8 mouse cellular contexts compared by ENCODE assay signal in genomic region chr5:23758633-23759032, GRCm38 (mm10). TPM values are rescaled to one million over a fixed set of nuclear protein-coding genes. Genes with fewer than 3 reads are reported as not detected.
DNase-seq lines count a peak whose midpoint lies in the region; ATAC-seq lines count a peak whose summit lies in the region.

No protein-coding gene starts in this region.

- no peaks in the 10 kb centered on the region for H3K27me3 ChIP-seq in forebrain, embryonic 14.5 days (replicated peaks; ENCODE audit: control insufficient read depth, insufficient read depth, low read length)
- H3K27me3 ChIP-seq in forebrain, embryonic 10.5 days (ENCODE audit: poor library complexity, severe bottlenecking) = no peaks in the 10 kb centered on the region
- no peaks in the 10 kb centered on the region for H3K27me3 ChIP-seq in heart, embryonic 15.5 days
- H3K27me3 ChIP-seq in midbrain, embryonic 15.5 days (replicated peaks) = no peaks in the 10 kb centered on the region

- H3K27ac ChIP-seq in forebrain, embryonic 14.5 days (ENCODE audit: low read depth, low read length) = no peak overlapping the region
- H3K27ac ChIP-seq in forebrain, embryonic 10.5 days = no peak overlapping the region
- peak overlapping the region; percentile 7; the same call in 1 of the 2 replicates for H3K27ac ChIP-seq in heart, embryonic 15.5 days
- no peak overlapping the region for H3K27ac ChIP-seq in midbrain, embryonic 15.5 days

- H3K9ac ChIP-seq in forebrain, embryonic 14.5 days (ENCODE audit: low read length) = no peak overlapping the region
- no peak overlapping the region for H3K9ac ChIP-seq in heart, embryonic 15.5 days
- H3K9ac ChIP-seq in midbrain, embryonic 15.5 days = no peak overlapping the region

- peak; percentile 66 for DNase-seq in forebrain, embryonic 14.5 days (ENCODE audit: low spot score)
- no peak for DNase-seq in forebrain, embryonic 10.5 days (ENCODE audit: extremely low spot score, low spot score)
- DNase-seq in A20 (ENCODE audit: low read depth, low spot score) = peak; percentile 34
- peak; percentile 27 for DNase-seq in adrenal gland, postnatal 25 days
- DNase-seq in layer of hippocampus, postnatal 14 days (ENCODE audit: low spot score in 2 of 2) = peak; percentile 26

- H3K4me1 ChIP-seq in forebrain, embryonic 14.5 days (ENCODE audit: control insufficient read depth, insufficient read depth, low read length) = no peaks in the 10 kb centered on the region
- H3K4me1 ChIP-seq in forebrain, embryonic 10.5 days = no peaks in the 10 kb centered on the region
- H3K4me1 ChIP-seq in heart, embryonic 15.5 days (replicated peaks) = 0 out of 2 replicates have a peak, but pooled peaks cover 3% of the 10 kb centered on the region
- no peaks in the 10 kb centered on the region for H3K4me1 ChIP-seq in midbrain, embryonic 15.5 days

- WGBS in forebrain, embryonic 14.5 days = 51% methylated on average over 2 of the region's 2 CpGs
- 73% methylated on average over 2 of the region's 2 CpGs for WGBS in forebrain, embryonic 10.5 days
- 41% methylated on average over 2 of the region's 2 CpGs for WGBS in heart, embryonic 15.5 days
- 57% methylated on average over 2 of the region's 2 CpGs for WGBS in midbrain, embryonic 15.5 days

- no peak overlapping the region for H3K4me3 ChIP-seq in forebrain, embryonic 14.5 days (ENCODE audit: low read depth, low read length)
- H3K4me3 ChIP-seq in forebrain, embryonic 10.5 days = no peak overlapping the region
- no peak overlapping the region for H3K4me3 ChIP-seq in heart, embryonic 15.5 days
- H3K4me3 ChIP-seq in midbrain, embryonic 15.5 days = no peak overlapping the region

- ATAC-seq in forebrain, embryonic 14.5 days = peak; percentile 63
- no peak; the same call in 1 of the 2 replicates for ATAC-seq in heart, embryonic 15.5 days (replicated peaks; ENCODE audit: insufficient number of reproducible peaks, insufficient read depth, low FRiP score, low read depth)
- ATAC-seq in midbrain, embryonic 15.5 days (replicated peaks) = 0 out of 2 replicates have a peak, but pooled peaks have one; percentile 33
- no peak for ATAC-seq in erythroid progenitor cell, adult 5-6 weeks (replicated peaks; ENCODE audit: low FRiP score, poor library complexity, severe bottlenecking)

- H3K36me3 ChIP-seq in forebrain, embryonic 14.5 days (ENCODE audit: control insufficient read depth, insufficient read depth, low read length) = peaks cover 26% of the 10 kb centered on the region; the same call in 1 of the 2 replicates
- peaks cover 95% of the 10 kb centered on the region for H3K36me3 ChIP-seq in forebrain, embryonic 10.5 days (replicated peaks)
- peaks cover 50% of the 10 kb centered on the region for H3K36me3 ChIP-seq in heart, embryonic 15.5 days
- peaks cover 12% of the 10 kb centered on the region; the same call in 1 of the 2 replicates for H3K36me3 ChIP-seq in midbrain, embryonic 15.5 days (replicated peaks)

- no peak overlapping the region for H3K4me2 ChIP-seq in forebrain, embryonic 14.5 days (ENCODE audit: low read length)
- no peak overlapping the region for H3K4me2 ChIP-seq in heart, embryonic 15.5 days
- H3K4me2 ChIP-seq in midbrain, embryonic 15.5 days = no peak overlapping the region

- H3K9me3 ChIP-seq in forebrain, embryonic 14.5 days (replicated peaks; ENCODE audit: control insufficient read depth, low read length) = no peaks in the 10 kb centered on the region
- H3K9me3 ChIP-seq in forebrain, embryonic 10.5 days = no peaks in the 10 kb centered on the region
- H3K9me3 ChIP-seq in heart, embryonic 15.5 days (replicated peaks) = no peaks in the 10 kb centered on the region
- H3K9me3 ChIP-seq in midbrain, embryonic 15.5 days = no peaks in the 10 kb centered on the region

RNA-seq across cellular contexts. Expression of gene Pus7, which starts 24.9 kb away (rescaled TPM):
- 11.6 and 15.3 TPM in 2 replicates for polyA plus RNA-seq in forebrain, embryonic 14.5 days (2014; fragmentation: Nextera tagmentation; extraction: Ambion mirVana)
- 43.7 and 44.8 TPM in 2 replicates for polyA plus RNA-seq in forebrain, embryonic 10.5 days (2016; fragmentation: Nextera tagmentation; extraction: Ambion mirVana)
- 23.7 and 27.3 TPM in 2 replicates for total RNA-seq in adrenal gland, postnatal 25 days (2021)
- 18.1 and 22.6 TPM in 2 replicates for polyA plus RNA-seq in heart, embryonic 15.5 days (2015; fragmentation: Nextera tagmentation; extraction: Ambion mirVana)
- total RNA-seq in layer of hippocampus, postnatal 14 days (2021) = 10 to 100 TPM; 21.6 to 22.9 TPM
- 17.3 and 18.5 TPM in 2 replicates for polyA plus RNA-seq in midbrain, embryonic 15.5 days (2015; fragmentation: Nextera tagmentation; extraction: Ambion mirVana)
- 8.0 and 28.1 TPM in 2 replicates for total RNA-seq in erythroid progenitor cell, adult 5-6 weeks (2015; ENCODE audit: low replicate concordance)
- total RNA-seq in erythroid progenitor cell, adult 5-6 weeks (2017; ENCODE audit: low replicate concordance) = 4.6 and 6.3 TPM in 2 replicates

RNA-seq across cellular contexts. Expression of gene Rint1, which starts 28.9 kb away (rescaled TPM):
- 18.0 and 21.0 TPM in 2 replicates for polyA plus RNA-seq in forebrain, embryonic 14.5 days (2014; fragmentation: Nextera tagmentation; extraction: Ambion mirVana)
- polyA plus RNA-seq in forebrain, embryonic 10.5 days (2016; fragmentation: Nextera tagmentation; extraction: Ambion mirVana) = 31.0 and 35.3 TPM in 2 replicates
- 18.3 and 22.8 TPM in 2 replicates for total RNA-seq in adrenal gland, postnatal 25 days (2021)
- polyA plus RNA-seq in heart, embryonic 15.5 days (2015; fragmentation: Nextera tagmentation; extraction: Ambion mirVana) = 26.0 and 27.3 TPM in 2 replicates
- total RNA-seq in layer of hippocampus, postnatal 14 days (2021) = 10 to 100 TPM; 20.7 to 22.8 TPM
- polyA plus RNA-seq in midbrain, embryonic 15.5 days (2015; fragmentation: Nextera tagmentation; extraction: Ambion mirVana) = 30.1 and 31.1 TPM in 2 replicates
- 24.7 and 24.9 TPM in 2 replicates for total RNA-seq in erythroid progenitor cell, adult 5-6 weeks (2015; ENCODE audit: low replicate concordance)
- 41.8 and 43.9 TPM in 2 replicates for total RNA-seq in erythroid progenitor cell, adult 5-6 weeks (2017; ENCODE audit: low replicate concordance)

Comparison
In these comparisons a context has a peak if more than half of its experiments do, and no peak if none do; other contexts are left out.
1. ATAC-seq: peak in forebrain, embryonic 14.5 days (single experiment) and midbrain, embryonic 15.5 days (single experiment); none in heart, embryonic 15.5 days (single experiment) and erythroid progenitor cell, adult 5-6 weeks (single experiment).